Mouse (Mus musculus): ENCODE measurements around the gene Eya4.

Gene Eya4

GRCm38 (mm10) chr10:23150401-23150800 lies 200.2 kb downstream of the Eya4 start:
- DNase-seq, result no peak

- DNase-seq, result no peak
Observed at GRCm38 (mm10) chr10:23144616-23145015, 206.0 kb downstream of the Eya4 start.

- no peak for DNase-seq
Observed at GRCm38 (mm10) chr10:23127947-23128346, 222.6 kb downstream of the Eya4 start.

- no peak for DNase-seq
Observed at GRCm38 (mm10) chr10:23127151-23127550, 223.4 kb downstream of the Eya4 start.

GRCm38 (mm10) chr10:23126529-23126928 lies 224.1 kb downstream of the Eya4 start:
- no peak for DNase-seq

- DNase-seq, result no peak
Observed at GRCm38 (mm10) chr10:23120437-23120836, 230.1 kb downstream of the Eya4 start.

GRCm38 (mm10) chr10:23116786-23117410 lies 233.7 kb downstream of the Eya4 start:
- peak; percentile 49 to 60 for DNase-seq

- DNase-seq, result no peak
Observed at GRCm38 (mm10) chr10:23116063-23116462, 234.5 kb downstream of the Eya4 start.

GRCm38 (mm10) chr10:23115321-23115720 lies 235.3 kb downstream of the Eya4 start:
- no peak for DNase-seq

GRCm38 (mm10) chr10:23108122-23108521 lies 242.5 kb downstream of the Eya4 start:
- peak in 1 of 2 experiments; percentile 12 for DNase-seq

GRCm38 (mm10) chr10:23092517-23092916 lies 258.1 kb downstream of the Eya4 start:
- DNase-seq, result no peak

GRCm38 (mm10) chr10:23091552-23091951 lies 259.0 kb downstream of the Eya4 start:
- DNase-seq, result no peak

GRCm38 (mm10) chr10:23090323-23090722 lies 260.3 kb downstream of the Eya4 start:
- DNase-seq, result no peak

GRCm38 (mm10) chr10:23089271-23089670 lies 261.3 kb downstream of the Eya4 start:
- DNase-seq, result no peak

- DNase-seq, result no peak
Observed at GRCm38 (mm10) chr10:23088764-23089163, 261.8 kb downstream of the Eya4 start.

- peak; percentile 43 to 60 for DNase-seq
Observed at GRCm38 (mm10) chr10:23086352-23087215, 264.0 kb downstream of the Eya4 start.

GRCm38 (mm10) chr10:23081548-23081828 lies 269.1 kb downstream of the Eya4 start:
- DNase-seq, result no peak

GRCm38 (mm10) chr10:23080749-23081547 lies 269.6 kb downstream of the Eya4 start:
- DNase-seq, result peak; percentile 72 to 80

- no peak for DNase-seq
Observed at GRCm38 (mm10) chr10:23076691-23077385, 273.7 kb downstream of the Eya4 start.

- DNase-seq, result no peak
Observed at GRCm38 (mm10) chr10:23073431-23073830, 277.2 kb downstream of the Eya4 start.

- DNase-seq, result no peak
Observed at GRCm38 (mm10) chr10:23063637-23064036, 286.9 kb downstream of the Eya4 start.

GRCm38 (mm10) chr10:23062719-23063118 lies 287.9 kb downstream of the Eya4 start:
- no peak for DNase-seq

GRCm38 (mm10) chr10:23060694-23061060 lies 289.9 kb downstream of the Eya4 start:
- no peak for DNase-seq

Measured in cerebellum, adult 18-20 months (tissue).